Mouse (Mus musculus) cerebellum, postnatal 36 days (tissue): Measurements from ENCODE around the gene Terb1.

Source experiments
- DNase-seq, 2 experiments: peaks; one replicate each; pipeline ENCODE4 v3.0.0; 2021 to 2022; ENCODE audit warnings: mixed read lengths in 2 of 2

The Terb1 gene

DNA sequence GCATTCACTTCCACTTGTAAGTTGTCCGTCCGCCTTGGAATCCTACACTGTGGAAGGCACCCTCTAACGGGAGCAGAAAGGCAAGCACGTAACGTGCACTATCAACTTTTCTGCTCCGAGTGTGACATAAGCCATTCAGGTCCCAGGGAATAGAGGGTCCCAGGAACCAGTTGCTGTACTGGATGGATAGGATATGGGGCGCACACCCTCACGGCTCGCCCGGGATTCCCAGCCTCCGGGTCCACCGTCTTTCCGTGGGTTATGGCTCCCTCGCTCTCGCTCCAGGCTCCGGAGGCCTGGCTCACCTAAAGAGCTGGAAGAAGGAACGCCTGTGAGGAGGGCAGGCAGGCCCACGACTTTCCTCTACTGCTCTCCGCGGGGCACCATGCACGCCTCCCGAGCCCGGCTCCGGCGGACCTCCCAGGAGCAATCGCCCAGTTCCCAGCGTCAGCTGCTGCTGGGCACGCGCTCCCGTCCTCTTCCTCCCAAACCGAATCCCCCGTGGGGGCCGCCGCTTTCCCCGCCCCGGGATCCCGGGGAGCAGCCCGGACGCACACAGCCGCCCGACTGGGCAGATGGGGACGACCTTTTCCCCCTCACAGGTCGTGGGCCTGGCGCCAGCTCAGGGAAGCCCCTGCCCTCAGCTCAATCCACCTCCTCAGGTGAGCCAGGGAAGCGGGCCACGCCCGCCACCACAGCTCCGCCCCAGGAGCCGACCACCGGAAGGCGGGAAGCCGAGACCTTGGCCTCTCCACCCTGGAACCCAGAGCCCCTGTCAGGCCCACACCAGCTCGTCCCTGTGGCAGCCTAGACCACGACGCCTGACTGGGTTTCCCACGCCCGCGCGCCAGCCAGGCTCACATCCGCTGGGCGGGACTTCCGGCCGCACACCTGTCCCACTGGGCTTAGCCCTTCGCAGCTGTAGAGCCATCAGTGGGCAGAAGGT lies at the start of gene Terb1:
Gene Terb1, minus strand, starts transcription at position 850 of the 946 bp plus-strand sequence.
- peak; percentile 44 to 51 for DNase-seq

DNA sequence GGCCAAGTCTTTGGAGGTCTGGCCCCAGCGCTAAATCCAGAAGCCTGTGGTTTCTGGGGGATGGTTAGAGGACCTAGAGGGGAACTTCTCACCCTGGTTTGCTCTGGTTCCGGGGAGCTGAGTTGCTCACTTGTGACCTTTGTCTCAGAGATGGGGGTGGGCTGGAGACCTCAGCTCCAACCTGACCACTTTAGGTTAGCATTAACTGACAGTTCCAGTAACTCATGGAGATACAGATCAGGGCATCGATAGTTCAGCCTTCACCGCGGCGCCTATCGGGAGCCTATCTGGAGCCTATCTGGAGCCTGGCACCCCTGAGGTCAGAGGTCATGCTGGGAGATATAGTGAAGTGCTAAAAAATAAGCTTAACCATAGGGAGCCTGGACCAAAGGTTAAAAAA lies 47.5 kb upstream of the Terb1 start:
- no peak for DNase-seq

DNA sequence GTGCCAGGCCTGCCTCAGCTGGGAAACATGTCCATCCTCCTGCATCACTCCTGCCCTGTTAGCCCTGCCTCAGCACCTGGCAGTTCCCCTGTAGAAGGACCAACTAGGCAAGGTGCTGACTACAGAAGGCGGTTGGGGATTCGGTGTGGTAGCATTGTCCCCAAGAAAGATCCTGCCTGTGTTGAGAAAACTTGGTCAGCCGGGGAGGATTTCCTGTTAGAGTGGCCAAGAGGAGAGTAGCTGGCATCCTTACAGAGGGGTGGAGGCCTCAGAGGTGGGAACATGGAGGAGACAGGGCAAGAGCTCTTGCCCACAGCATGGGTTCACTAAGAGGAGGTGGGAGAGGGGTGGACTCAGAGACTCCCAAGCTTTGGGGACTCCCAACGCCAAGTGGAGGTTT lies 45.5 kb upstream of the Terb1 start:
- DNase-seq, result no peak

DNA sequence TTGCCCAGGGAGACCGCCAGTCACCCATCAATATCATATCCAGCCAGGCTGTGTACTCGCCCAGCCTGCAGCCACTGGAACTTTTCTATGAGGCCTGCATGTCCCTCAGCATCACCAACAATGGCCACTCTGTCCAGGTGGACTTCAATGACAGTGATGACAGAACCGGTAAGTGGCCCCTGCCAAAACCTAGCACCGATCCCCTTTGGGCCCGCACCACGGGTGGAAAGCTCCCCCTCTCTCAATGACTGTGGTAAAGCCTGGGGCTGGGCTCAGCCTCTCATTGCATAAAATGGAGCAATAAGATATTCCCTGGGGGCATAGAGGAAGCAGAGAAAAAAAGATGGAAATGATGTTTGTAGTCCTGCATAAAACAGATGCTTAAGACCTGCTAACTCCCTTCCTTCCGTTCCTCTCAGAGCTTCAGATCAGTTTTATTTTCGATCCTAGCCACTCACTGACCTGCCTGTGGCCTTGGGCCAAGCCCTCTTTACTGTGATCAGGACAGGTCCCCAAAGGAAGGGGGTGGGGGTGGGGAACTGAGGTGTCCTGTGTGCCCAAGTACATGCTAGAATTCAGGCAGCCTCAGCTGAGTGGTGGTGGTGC lies 33.8 kb upstream of the Terb1 start:
- DNase-seq, result no peak

DNA sequence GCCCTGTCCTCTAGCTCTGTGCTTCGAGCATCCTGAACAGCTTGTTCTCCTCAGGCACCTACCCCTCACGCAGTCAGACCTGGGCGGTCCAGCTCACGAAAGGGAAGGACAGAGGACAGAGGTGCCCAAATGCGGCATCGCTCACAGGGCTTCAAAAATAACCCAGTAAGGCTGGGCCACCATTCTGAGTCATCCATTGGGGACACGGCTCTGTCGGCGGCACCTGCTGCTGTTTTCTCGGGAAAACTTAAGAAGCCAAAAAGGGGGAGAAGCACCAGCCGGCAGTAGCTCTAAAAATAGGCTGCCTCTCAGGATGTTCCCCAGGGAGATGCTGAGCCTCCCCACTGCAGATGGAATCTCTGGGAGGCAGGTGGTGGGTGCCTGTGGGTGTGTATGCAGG lies 32.5 kb upstream of the Terb1 start:
- peak; percentile 38 to 52 for DNase-seq

DNA sequence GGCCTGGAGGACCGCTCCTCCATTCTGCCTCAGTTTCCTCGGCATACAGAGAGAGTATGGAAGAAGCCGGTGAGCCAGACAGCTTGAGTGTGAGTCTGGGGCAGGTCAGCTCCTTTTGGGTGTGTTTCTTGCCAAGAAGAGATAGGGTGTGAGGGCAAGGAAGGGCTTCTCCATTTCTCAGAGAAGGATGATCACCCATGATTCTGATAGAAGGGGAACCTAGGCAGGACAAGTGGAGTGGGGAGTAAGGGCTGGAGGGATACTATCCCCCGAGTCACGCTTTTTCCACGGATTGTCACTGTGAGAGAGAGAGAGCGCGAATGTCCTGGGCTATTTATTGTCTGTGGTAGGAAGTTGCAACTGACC lies 31.8 kb upstream of the Terb1 start:
- DNase-seq, result no peak

DNA sequence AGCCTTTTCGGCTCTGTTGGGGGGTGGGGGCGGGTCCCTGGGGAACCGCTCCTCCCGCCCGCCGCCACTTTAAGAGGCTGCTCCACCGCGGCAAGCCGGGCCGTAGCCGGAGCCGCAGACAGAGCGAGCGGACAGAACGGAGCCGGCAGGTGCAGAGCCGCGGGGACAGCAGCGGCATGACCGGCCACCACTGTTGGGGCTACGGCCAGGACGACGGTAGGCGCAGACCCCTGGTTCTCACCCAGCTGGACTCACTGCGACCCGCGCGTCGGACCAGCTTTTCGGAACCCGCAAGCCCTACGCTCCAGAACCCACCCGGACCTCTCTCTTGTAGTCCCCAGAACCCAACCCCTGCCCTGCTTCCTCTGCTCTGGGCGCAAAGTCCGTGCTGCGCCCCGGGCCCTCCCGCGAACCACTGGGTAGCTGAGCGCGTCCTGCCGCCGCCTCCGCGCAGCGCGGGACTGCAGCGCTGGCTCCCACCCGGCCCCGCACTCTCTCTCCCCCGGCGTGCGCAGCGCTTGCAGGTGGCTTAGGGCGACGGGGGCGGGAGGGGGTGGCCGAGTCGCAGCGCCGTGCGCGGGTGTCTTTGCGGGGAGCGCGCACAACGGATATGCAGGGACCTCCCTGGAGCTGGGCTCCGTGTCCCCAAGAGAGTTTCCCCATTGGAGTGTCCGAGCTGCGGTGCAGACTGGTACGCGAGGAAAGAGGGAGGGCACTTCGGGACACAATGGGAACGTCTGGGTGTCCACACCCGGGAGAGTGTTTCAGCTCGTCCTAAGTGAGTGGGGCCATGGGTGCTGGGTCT lies 31.2 kb upstream of the Terb1 start:
- peak; percentile 50 to 55 for DNase-seq

DNA sequence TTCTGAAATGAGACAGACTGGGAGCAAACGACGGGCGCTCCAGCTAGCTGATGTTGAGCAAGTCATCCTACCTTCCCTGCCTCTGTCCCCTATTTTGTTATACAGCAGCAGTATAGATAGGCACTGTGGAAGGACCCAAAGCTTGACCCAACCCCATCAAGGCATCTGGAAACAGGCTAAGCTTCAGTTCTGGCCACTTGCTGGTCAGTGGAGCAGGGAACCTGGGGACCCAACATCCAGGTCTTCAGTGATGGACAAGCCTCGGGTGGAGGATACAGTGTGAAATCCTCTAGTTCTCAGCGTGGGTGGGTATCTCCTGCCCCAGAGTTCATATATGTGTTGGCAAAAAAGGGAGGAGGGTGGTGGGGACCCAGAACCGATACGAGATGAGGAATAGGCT lies 30.5 kb upstream of the Terb1 start:
- DNase-seq, result no peak

DNA sequence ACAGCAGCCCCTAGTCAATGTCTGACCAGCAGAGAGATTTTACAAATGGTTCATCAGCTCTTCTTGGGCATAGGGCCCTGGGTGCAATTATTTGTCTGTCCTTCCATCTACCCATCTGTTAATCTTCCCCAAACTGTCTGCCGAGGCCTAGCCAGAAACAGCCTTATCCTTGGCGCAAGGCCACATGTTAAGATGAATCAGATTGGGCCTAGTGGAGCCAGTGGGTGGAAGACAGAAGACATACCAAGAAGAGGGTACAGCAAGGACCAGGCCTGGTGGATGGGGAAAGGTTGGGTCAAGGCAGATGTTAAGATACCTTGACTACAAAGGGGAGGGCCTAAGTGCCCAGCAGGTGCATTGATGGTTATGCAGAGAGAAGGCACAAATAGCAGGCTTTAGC lies 29.9 kb upstream of the Terb1 start:
- peak in 1 of 2 experiments; percentile 19 for DNase-seq

DNA sequence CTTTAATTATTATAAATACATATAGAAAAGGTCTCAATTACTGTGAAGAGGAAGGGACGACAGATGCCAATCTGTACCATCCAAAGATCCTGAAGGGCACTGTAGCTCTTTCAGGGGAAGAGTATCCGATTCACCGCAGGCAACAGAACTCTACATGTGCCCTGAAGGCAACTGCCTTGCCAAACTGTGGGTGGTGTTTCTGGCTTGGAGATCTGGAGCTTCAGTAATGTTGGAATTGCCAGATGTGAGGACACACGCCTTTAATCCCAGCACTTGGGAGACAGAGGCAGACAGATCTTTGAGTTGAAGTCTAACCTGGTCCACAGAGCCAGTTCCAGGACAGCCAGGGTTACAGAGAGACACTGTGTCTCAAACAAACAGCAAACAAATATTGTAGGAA lies 29.2 kb upstream of the Terb1 start:
- no peak for DNase-seq

DNA sequence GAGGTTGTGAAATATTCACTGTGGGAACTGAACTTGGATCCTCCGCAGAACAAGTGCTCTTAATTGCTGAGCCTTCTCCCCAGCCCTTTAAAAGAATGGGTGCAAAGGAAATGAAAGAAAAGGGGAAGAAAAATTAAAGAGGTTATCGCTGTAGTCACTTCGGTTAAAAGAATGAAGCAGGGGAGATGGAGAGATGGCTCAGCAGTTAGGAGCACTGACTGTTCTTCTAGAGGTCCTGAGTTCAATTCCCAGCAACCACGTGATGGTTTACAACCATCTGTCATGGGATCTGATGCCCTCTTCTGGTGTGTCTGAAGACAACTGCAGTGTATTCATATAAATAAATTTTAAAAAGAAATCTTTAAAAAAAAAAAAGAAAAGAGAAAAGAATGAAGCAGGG lies 26.3 kb upstream of the Terb1 start:
- DNase-seq, result no peak

DNA sequence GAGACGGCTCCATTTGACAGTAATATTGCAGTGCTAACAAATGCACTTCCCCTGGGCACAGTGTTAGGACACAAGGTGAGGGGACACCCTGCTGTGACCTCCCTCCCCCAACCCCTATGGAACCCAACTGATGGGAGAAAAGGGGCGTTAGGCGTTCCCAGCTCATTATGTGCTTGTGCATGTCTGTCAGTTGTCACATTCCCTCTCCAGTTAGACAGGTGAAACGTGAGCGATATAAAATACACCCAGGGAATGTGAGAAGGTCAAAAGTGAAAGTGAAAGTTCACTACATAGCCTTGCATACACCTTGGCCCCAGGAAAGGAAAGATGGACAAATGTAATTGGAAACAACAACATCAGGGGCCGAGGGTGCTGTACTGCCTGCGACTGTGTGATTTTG lies 25.7 kb upstream of the Terb1 start:
- DNase-seq, result no peak

DNA sequence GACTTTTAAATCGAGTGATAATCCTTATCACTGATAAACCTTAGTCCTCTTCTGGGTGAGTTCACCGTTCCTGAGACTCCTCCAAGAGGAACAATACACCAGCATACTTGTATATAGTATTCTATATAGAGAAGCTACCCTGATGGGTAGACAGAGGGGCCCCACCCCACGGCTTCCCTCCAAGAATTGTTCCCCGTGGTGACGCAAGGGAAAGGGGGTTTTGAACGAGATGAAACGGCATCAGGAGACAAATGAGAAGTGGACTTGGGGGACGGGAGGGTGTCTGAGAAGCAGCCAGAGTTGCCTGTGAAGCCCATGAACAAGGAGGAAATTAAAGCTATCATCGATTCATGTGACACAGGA lies 25.1 kb upstream of the Terb1 start:
- peak in 1 of 2 experiments; percentile 35 for DNase-seq

DNA sequence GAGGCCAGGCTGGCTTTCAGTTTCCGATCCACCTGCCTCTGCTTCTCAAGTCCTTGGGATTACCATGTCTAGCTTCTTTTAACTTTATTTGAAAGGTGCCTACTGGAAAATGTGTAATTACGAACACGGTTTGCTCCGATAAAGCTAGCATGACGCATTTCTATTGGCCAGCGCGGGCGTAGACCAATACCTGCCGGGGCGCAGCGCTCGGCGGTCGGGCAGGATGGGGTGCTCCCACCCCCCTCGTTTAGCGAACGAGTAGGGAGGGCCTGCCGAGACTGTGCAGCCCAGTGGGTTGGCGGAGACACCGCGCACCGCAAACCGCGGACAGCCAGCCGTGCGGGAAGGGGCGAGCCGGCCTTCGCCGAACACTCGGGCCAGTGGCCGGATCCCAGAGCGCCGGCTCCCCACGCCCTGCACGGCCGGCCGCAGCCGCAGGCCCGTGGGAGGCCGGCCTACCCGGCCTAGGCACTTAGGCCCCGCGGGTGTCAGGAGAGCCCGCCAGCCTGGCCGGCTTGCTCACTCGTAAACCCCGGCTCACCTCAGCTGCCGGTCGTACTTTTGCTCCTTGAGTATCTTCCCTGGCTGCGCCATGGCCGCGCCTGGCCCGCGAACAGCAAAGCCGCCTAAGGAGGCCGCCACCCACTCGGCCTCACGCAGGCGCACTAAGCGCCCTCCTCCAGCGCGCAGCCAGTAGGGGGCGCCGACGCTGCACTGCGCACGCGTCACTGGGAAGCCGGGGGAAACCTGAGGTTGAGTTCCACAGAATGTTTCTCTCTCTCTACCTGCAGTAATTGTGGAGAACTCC lies 24.5 kb upstream of the Terb1 start, which contains the start of the genes Nae1 and Car7:
Gene Nae1, minus strand, starts transcription at position 667 of the 808 bp plus-strand sequence.
Gene Car7, plus strand, starts transcription at position 719 of the 808 bp plus-strand sequence.
- DNase-seq, result peak; percentile 95

DNA sequence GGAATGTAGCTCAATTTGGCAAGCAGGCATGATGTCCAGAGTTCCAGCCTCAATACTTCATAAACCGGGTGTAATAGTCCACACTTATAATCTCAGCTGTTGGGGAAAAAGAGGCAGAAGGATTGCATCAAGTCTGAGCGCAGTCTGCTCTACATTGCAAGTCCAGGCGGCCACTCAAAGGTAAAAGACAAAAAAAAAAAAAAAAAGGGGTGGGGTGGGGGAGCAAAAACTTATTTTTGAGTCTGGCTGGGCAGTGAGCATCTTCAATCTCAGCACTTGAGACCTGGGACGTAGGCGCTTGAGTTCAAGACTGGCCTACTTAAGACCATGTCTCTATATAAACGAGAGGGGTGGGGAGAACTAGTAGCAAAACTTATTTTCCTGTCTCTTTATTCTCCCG lies 23.8 kb upstream of the Terb1 start:
- DNase-seq, result no peak

DNA sequence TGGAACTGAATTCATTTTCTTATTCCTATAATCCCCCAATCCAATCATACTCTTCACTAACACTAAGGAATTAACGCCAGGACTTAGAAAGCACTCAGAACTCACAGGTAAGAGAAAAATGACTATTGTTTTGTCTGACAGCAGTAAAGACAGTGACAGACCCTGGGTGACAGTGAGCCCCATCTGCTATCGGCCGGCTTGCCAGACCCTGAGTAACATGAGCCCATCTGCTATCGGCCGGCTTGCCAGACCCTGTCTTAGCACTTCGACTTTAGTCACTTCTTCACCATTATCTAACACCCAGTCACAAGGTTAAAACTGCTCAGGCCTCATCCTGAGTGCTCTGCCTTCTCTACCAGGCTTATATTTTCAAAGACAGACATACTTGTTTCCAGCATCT lies 20.0 kb upstream of the Terb1 start:
- peak; percentile 81 to 85 for DNase-seq

DNA sequence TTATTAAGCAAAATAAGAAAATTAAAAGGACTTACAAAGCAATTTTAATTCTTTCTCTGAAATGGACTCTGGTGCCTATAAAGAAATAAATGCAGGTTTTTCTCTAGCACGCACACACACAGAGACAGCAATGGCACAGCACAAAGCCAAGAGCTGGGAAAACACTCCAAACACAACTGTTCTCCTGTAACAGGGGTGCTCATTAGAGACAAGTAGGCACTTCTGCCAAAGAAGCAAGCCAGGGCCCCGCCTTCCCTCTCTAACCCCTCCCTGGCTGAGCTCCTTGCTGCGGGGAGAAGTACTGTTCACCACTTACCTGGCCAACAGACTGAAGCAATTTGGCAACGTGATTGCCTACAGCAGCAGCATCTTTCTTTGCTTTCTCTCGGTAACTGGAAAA lies 8.2 kb upstream of the Terb1 start:
- peak in 1 of 2 experiments; percentile 19 for DNase-seq

DNA sequence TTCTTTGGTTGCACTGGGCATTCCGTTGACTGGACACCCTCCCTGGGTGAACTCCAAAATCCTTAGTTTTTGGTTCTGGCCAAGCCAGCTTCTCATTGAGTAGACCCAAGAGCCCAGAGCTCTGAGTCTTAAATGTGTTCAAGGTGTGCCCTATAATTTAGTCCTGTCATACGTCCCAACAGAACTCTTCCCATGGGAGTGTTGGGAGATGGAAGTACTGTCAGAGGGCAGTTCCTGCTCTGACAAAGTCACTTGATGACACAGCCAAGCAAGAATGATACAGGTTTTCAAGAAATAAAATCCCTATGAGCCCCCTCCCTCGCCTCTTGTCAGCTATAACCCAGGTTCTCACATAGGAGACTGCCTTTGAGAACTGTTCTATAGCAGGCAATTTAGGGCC lies 424 bp upstream of the Terb1 start:
- no peak for DNase-seq

DNA sequence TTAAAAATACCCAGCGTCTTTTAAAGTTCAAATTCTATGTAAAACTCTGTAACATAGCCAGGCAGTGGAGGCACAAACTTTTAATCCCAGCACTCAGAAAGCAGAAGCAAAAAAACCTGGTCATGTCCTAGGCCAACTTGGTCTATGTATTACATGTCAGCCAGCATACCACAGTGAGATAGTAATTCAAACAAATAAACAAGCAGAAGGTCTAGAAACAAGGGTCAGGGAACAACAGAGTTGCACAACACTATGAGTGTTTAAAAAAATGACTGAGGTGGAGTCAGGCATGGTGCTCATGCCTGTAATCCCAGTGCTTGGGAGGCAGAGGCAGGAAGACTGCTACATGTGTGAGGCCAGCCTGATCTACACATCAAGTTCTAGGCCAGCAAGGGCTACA lies 30.6 kb downstream of the Terb1 start:
- DNase-seq, result no peak

DNA sequence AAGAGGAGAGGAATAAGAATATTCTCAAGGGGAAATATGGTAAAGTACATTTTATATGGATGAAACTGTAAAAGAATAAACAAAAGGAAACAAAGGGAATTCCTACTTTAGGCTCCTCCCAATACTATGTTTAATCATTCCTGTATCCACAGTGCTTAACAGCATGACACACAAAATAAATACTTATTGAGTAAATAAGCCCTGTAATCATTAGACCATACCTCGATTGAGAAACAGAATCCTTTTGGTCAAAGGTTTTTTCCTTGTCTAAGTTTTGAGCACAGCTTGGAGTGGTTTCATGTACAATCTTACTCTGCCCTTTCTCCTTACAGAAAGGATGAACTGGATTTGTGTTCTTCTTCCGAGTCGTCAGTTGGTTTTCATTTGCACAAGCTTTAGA lies 37.2 kb downstream of the Terb1 start:
- DNase-seq, result no peak

DNA sequence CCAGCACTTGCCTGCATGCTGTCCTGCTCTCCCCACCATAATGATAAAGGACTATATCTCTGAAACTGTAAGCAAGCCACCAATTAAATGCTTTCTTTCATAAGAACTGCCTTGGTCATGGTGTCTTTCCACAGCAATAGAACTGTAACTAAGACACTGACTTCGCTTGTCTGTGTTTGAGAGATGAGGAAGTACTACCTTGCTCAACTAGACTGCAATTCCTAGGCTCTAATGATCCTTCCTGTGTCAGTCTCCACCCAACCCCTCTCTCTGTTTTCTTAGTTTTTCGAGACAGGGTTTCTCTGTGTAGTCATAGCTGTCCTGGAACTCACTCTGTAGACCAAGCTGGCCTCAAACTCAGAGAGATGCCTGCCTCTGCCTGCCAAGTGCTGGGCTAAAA lies 42.2 kb downstream of the Terb1 start:
- DNase-seq, result no peak

DNA sequence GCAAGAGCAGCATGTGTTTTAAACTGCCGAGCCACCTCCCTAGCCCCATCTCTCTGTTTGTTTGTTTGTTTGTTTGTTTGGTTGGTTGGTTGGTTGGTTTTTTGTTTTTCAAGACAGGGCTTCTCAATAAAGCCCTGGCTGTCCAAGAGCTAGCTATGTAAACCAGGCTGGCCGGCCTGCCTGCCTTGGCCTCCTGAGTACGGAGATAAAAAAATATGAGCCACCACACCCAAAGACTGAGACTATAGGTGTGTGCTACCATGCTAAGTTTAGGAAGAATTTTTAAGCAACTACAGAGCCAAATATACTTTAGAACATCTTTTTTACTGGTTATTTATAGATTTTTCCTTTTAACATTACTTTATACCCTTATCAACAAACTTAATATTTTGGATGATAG lies 57.5 kb downstream of the Terb1 start:
- DNase-seq, result no peak

DNA sequence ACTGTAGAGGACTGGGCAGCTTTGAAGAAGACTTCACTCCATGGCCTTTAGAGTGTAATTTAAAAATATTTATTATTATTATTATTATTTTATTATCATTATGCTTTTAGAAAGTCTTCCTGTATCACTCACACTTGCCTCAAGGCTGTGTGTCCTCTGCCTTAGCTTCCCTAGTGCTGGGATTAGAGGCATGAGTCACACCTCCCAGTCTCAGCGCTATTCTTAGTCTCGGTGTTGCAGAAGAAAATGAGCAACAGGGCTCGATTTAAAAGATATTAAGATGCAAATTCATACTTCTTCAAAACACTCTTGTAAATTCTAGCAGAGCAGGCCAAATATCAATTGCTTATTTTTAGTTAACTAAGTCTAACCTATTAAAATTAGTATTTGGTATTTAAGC lies 60.9 kb downstream of the Terb1 start:
- no peak for DNase-seq
